Mouse (Mus musculus) myocyte (in vitro differentiated cells): ENCODE results near the gene Chn1. TPM values are rescaled to one million over a fixed set of nuclear protein-coding genes. Genes with fewer than 3 reads are reported as not detected.

Experiments
- H3K27me3 ChIP-seq: one replicate; pipeline ENCODE4 v1.6.1; 2011; ENCODE audit not compliant: control insufficient read depth, insufficient read depth, insufficient read length
- H3K36me3 ChIP-seq: one replicate; pipeline ENCODE4 v1.6.1; 2011; ENCODE audit not compliant: control insufficient read depth, insufficient read depth
- H3K4me2 ChIP-seq: one replicate; pipeline ENCODE4 v1.6.1; 2011; ENCODE audit warnings: low read depth, control low read depth
- H3K4me3 ChIP-seq: one replicate; pipeline ENCODE4 v1.5.1; 2011; ENCODE audit warnings: mild to moderate bottlenecking, control low read depth, moderate library complexity
- H3K79me2 ChIP-seq: one replicate; pipeline ENCODE4 v1.6.1; 2011; ENCODE audit not compliant: control insufficient read depth, insufficient read depth
- H3ac ChIP-seq: one replicate; pipeline ENCODE4 v1.6.1; 2011; ENCODE audit not compliant: control insufficient read depth, insufficient read length
- CEBPB ChIP-seq: IDR thresholded peaks from 2 replicates; pipeline ENCODE4 v1.6.1; 2011; ENCODE audit warnings: mild to moderate bottlenecking, moderate library complexity; ENCODE audit not compliant: poor library complexity, insufficient read depth, severe bottlenecking
- E2F4 ChIP-seq: IDR thresholded peaks from one replicate; pipeline ENCODE4 v1.6.1; 2011; ENCODE audit warnings: mild to moderate bottlenecking, control low read depth, moderate library complexity; ENCODE audit not compliant: insufficient read depth
- MAX ChIP-seq: IDR thresholded peaks from one replicate; pipeline ENCODE4 v1.6.1; 2011; ENCODE audit warnings: low read depth, mild to moderate bottlenecking, control low read depth
- MYOD1 ChIP-seq, 3 experiments: IDR thresholded peaks; one replicate each; pipeline ENCODE4 v1.6.1; 2011; ENCODE audit warnings: control low read depth in 2 of 3, low read depth in 2 of 3, mild to moderate bottlenecking in 2 of 3, moderate library complexity in 1 of 3; ENCODE audit not compliant: insufficient read length in 2 of 3, control insufficient read depth in 1 of 3
- MYOG ChIP-seq, 3 experiments: IDR thresholded peaks; one replicate each; pipeline ENCODE4 v1.6.1; 2011; ENCODE audit warnings: control low read depth in 2 of 3, low read depth in 2 of 3, mild to moderate bottlenecking in 2 of 3; ENCODE audit not compliant: insufficient read length in 2 of 3, control insufficient read depth in 1 of 3, insufficient read depth in 1 of 3
- POLR2A ChIP-seq: IDR thresholded peaks from one replicate; pipeline ENCODE4 v1.6.1; 2011; ENCODE audit warnings: low read depth, mild to moderate bottlenecking, control low read depth, moderate library complexity; ENCODE audit not compliant: insufficient read length
- POLR2AphosphoS2 ChIP-seq: IDR thresholded peaks from one replicate; pipeline ENCODE4 v1.6.1; 2011; ENCODE audit warnings: low read depth, control low read depth; ENCODE audit not compliant: insufficient read length
- REST ChIP-seq: IDR thresholded peaks from one replicate; pipeline ENCODE4 v1.6.1; 2011; ENCODE audit warnings: mild to moderate bottlenecking, control low read depth, moderate library complexity; ENCODE audit not compliant: insufficient read depth, insufficient read length
- SRF ChIP-seq: IDR thresholded peaks from one replicate; pipeline ENCODE4 v1.6.1; 2011; ENCODE audit warnings: low read depth; ENCODE audit not compliant: control insufficient read depth, insufficient read length
- TCF12 ChIP-seq: IDR thresholded peaks from one replicate; pipeline ENCODE4 v1.6.1; 2011; ENCODE audit warnings: mild to moderate bottlenecking, control low read depth; ENCODE audit not compliant: poor library complexity, insufficient read depth, severe bottlenecking
- TCF3 ChIP-seq: IDR thresholded peaks from one replicate; pipeline ENCODE4 v1.6.1; 2011; ENCODE audit warnings: low read depth, control low read depth; ENCODE audit not compliant: insufficient read length
- USF1 ChIP-seq: IDR thresholded peaks from one replicate; pipeline ENCODE4 v1.6.1; 2011; ENCODE audit warnings: low read depth, mild to moderate bottlenecking, control low read depth, moderate library complexity
- polyA plus RNA-seq: library from polyadenylated mRNA; unstranded; fragments of >200 nt; fragmentation: generic; extraction: Trizol; gene quantifications from one replicate; pipeline ENCODE4 v1.2.1, GENCODE M21; 2012; ENCODE audit warnings: missing spikeins

Chn1 gene
- polyA plus RNA-seq, 1 experiment, result 27.2 TPM

DNA sequence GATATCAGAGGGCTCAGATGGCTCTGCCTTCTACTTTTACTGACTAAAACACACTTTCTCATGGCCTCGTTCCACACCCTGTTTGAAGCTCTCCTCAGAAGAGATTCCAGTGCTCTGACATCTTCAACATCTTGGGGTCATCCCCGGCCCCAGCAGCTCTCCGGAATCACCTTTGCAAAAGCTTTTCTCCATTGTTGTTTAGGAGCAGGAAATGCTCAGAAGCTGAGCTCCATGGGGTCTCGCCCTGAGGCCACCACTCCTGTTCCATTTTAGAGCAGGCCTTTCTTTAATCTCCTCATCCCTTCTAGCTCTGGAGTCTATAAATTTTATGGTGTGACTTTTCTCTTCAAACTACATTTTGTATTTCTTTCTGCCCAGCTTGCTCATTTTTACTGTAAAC, 6.5 kb downstream of the Chn1 start:
- TF ChIP-seq MYOG (IDR thresholded peaks at IDR 0.05; ENCODE audit: control insufficient read depth in 1 of 3, insufficient read depth in 1 of 3, insufficient read length in 2 of 3, low read depth in 2 of 3), result no peak

DNA sequence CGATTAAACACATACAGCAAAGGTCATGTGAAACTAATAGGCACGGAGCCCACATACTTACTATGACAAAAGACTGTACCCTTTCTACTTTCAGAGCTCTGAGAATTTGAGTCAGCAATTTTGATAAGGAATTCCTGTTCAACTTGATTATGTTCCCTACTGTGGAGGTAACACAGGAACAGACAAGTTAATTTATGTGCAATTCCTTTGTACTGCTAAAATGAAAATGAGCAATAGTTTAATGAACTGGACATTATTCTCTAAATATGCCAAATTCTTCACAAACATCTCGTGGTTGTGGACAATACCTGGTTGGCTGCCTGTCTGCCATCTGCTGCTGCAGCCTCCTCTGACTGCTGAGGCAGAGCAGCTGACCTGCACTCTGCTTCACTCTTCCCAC, 11.6 kb downstream of the Chn1 start:
- Histone ChIP-seq H3ac (no peak overlapping the region), H3K4me3 (no peak overlapping the region), H3K79me2 (peaks cover 22% of the 10 kb centered on the region), H3K36me3 (no peaks in the 10 kb centered on the region), H3K27me3 (no peaks in the 10 kb centered on the region), H3K4me2 (no peak overlapping the region)
- no peak for TF ChIP-seq SRF
- no peak for TF ChIP-seq REST
- no peak for TF ChIP-seq E2F4
- no peak for TF ChIP-seq MYOG (IDR thresholded peaks at IDR 0.05; ENCODE audit: control insufficient read depth in 1 of 3, insufficient read depth in 1 of 3, insufficient read length in 2 of 3, low read depth in 2 of 3)
- no peak for TF ChIP-seq TCF3
- TF ChIP-seq POLR2A, result no peak
- TF ChIP-seq CEBPB, result no peak
- no peak for TF ChIP-seq POLR2AphosphoS2
- no peak for TF ChIP-seq TCF12
- TF ChIP-seq MAX, result no peak
- TF ChIP-seq MYOD1 (IDR thresholded peaks at IDR 0.05; ENCODE audit: control insufficient read depth in 1 of 3, insufficient read length in 2 of 3, low read depth in 2 of 3), result no peak
- no peak for TF ChIP-seq USF1

More for the DNA sequence above, 6.5 kb downstream of the Chn1 start:
- Histone ChIP-seq H3K4me2 (no peak overlapping the region), H3K4me3 (no peak overlapping the region), H3K36me3 (no peaks in the 10 kb centered on the region), H3ac (no peak overlapping the region), H3K27me3 (no peaks in the 10 kb centered on the region), H3K79me2 (peaks cover 56% of the 10 kb centered on the region)

DNA sequence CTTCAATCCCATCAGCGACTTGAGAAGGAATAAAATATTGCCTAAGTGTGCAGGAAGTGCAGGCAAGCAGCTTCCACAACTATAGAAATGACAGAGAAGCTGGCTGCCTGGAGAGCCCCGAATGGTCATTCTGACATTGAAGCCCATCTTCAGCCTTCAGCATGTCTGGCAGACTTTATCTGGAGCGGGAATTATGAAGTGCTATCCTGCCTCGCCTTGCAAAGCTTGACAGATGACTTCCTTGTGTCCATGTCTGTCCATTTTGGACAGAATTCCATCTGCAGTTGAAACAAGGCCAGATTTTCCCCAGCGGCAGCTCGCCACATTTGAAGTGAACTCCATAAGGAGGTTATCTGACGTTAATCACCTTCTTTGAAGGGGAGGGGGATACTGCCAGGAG, 15.2 kb downstream of the Chn1 start:
- H3K27me3 ChIP-seq, result no peaks in the 10 kb centered on the region
- H3K36me3 ChIP-seq, result no peaks in the 10 kb centered on the region
- H3K79me2 ChIP-seq, result no peaks in the 10 kb centered on the region
- H3ac ChIP-seq, result no peak overlapping the region
- no peak overlapping the region for H3K4me3 ChIP-seq
- TF ChIP-seq E2F4, result no peak
- no peak for TF ChIP-seq REST
- no peak for TF ChIP-seq MYOG (IDR thresholded peaks at IDR 0.05; ENCODE audit: control insufficient read depth in 1 of 3, insufficient read depth in 1 of 3, insufficient read length in 2 of 3, low read depth in 2 of 3)
- TF ChIP-seq USF1, result no peak
- no peak for TF ChIP-seq MYOD1 (IDR thresholded peaks at IDR 0.05; ENCODE audit: control insufficient read depth in 1 of 3, insufficient read length in 2 of 3, low read depth in 2 of 3)
- H3K4me2 ChIP-seq, result no peak overlapping the region

DNA sequence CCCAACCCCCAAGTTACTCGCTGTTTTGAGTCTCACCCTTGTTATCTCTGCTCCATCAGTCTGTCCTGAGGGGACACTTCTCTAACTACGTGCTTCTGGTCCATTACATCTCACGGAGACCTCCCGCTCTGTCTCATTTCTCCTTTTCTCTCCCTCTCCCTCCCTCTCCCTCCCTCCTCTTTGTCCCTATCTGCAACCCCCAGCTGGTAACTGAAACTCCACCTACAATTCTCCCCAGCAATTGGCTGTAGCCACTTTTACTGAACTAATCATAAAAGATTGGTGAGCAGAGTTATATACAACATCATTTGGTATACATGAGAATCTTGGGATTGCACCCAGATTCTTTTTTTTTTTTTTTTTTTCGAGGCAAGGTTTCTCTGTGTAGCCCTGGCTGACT, 16.1 kb downstream of the Chn1 start:
- Histone ChIP-seq H3K4me2 (no peak overlapping the region), H3ac (no peak overlapping the region), H3K27me3 (no peaks in the 10 kb centered on the region), H3K79me2 (no peaks in the 10 kb centered on the region), H3K36me3 (no peaks in the 10 kb centered on the region), H3K4me3 (no peak overlapping the region)
- TF ChIP-seq POLR2AphosphoS2 (no peak), TCF3 (no peak), USF1 (no peak), REST (no peak), TCF12 (no peak), E2F4 (no peak), MYOG (IDR thresholded peaks at IDR 0.05; ENCODE audit: control insufficient read depth in 1 of 3, insufficient read depth in 1 of 3, insufficient read length in 2 of 3, low read depth in 2 of 3) (no peak), MYOD1 (IDR thresholded peaks at IDR 0.05; ENCODE audit: control insufficient read depth in 1 of 3, insufficient read length in 2 of 3, low read depth in 2 of 3) (no peak), SRF (no peak), MAX (no peak)

DNA sequence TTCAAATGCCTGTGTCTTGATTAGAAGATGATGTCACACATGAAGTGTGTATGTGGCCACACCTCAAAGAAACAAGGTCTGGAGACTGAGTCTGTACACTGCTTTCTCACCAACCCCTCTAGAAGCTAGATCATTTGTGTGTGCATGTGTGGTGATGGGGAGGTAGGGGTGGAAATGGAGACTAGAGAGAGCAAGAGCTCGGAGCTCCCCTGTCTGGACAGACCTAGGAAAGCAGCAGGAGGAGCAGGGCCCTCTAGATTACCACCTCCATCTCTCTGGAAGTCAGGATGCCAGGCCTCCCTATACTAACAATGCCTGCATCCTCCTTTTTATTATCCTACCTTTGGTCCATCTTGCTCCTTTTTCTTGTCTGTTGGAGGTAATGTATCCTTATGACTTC, 27.8 kb downstream of the Chn1 start:
- Histone ChIP-seq H3K27me3 (no peaks in the 10 kb centered on the region), H3K36me3 (no peaks in the 10 kb centered on the region), H3K4me2 (no peak overlapping the region), H3ac (no peak overlapping the region), H3K4me3 (no peak overlapping the region), H3K79me2 (peaks cover 5% of the 10 kb centered on the region)
- TF ChIP-seq USF1, result no peak
- TF ChIP-seq REST, result no peak

DNA sequence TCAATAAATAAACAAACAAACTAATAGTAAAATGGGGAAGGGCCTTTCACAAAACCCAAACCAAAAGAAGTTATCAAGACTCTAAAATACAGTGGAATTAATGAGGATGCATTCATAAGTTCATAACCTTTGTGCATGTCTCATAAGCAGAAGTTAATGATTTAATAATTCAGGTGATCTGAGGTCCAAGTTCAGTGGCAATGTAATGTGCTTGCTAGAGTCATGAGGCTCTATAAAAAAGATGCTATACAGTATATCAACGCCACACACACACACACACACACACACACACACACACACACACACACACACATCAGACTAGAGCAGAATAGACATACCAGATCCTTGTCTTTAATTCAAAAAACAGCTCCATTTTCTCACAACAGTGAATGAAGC, 28.8 kb downstream of the Chn1 start:
- TF ChIP-seq MYOG (IDR thresholded peaks at IDR 0.05; ENCODE audit: control insufficient read depth in 1 of 3, insufficient read depth in 1 of 3, insufficient read length in 2 of 3, low read depth in 2 of 3), result no peak
- TF ChIP-seq USF1, result no peak
- no peak for TF ChIP-seq MYOD1 (IDR thresholded peaks at IDR 0.05; ENCODE audit: control insufficient read depth in 1 of 3, insufficient read length in 2 of 3, low read depth in 2 of 3)
- TF ChIP-seq TCF3, result no peak
- no peak for TF ChIP-seq SRF
- TF ChIP-seq TCF12, result no peak
- TF ChIP-seq POLR2AphosphoS2, result no peak
- TF ChIP-seq POLR2A, result no peak
- TF ChIP-seq E2F4, result no peak
- no peak for TF ChIP-seq CEBPB
- no peak for TF ChIP-seq MAX
- TF ChIP-seq REST, result no peak
- Histone ChIP-seq H3K79me2 (peaks cover 5% of the 10 kb centered on the region), H3K4me3 (no peak overlapping the region), H3K36me3 (no peaks in the 10 kb centered on the region), H3K4me2 (no peak overlapping the region), H3K27me3 (no peaks in the 10 kb centered on the region), H3ac (no peak overlapping the region)
